Mouse (Mus musculus) liver, adult 2 months (tissue): ENCODE measurements around the gene Gstp3. TPM values are rescaled to one million over a fixed set of nuclear protein-coding genes. Genes with fewer than 3 reads are reported as not detected.
"Not testable (repeated sequence)": the region's sequence is repeated elsewhere in the genome, so short reads cannot be mapped to it uniquely, and the experiment has no call there.

Source experiments
- DNase-seq: peaks from one replicate; pipeline ENCODE4 v3.0.0-alpha.2; 2011; ENCODE audit warnings: low read depth, low spot score; ENCODE audit errors: extremely low read depth
- H3K27ac ChIP-seq: fragments of 200-500 bp; replicated peaks from 2 replicates; pipeline ENCODE4 v1.5.1; 2012; ENCODE audit warnings: low read depth, mild to moderate bottlenecking, control low read depth, inconsistent platforms, low read length; ENCODE audit not compliant: insufficient read depth
- H3K27me3 ChIP-seq: fragments of 200-500 bp; 2 replicates; pipeline ENCODE4 v1.6.1; 2012; ENCODE audit warnings: mild to moderate bottlenecking, moderate library complexity, low read length, inconsistent platforms; ENCODE audit not compliant: control insufficient read depth, insufficient read depth
- H3K36me3 ChIP-seq: fragments of 200-500 bp; 2 replicates; pipeline ENCODE4 v1.6.1; 2012; ENCODE audit warnings: low read length, inconsistent platforms; ENCODE audit not compliant: control insufficient read depth, insufficient read depth
- H3K4me1 ChIP-seq: fragments of 200-500 bp; 2 replicates; pipeline ENCODE4 v1.6.1; 2011; ENCODE audit warnings: low read length; ENCODE audit not compliant: control insufficient read depth, insufficient read depth
- H3K4me3 ChIP-seq: fragments of 200-500 bp; 2 replicates; pipeline ENCODE4 v1.5.1; 2011; ENCODE audit warnings: low read depth, mild to moderate bottlenecking, control low read depth, low read length, moderate library complexity; ENCODE audit not compliant: insufficient read depth
- H3K79me2 ChIP-seq: fragments of 200-500 bp; 2 replicates; pipeline ENCODE4 v1.6.1; 2012; ENCODE audit warnings: inconsistent platforms, mild to moderate bottlenecking, low read length, moderate library complexity; ENCODE audit not compliant: control insufficient read depth, insufficient read depth
- H3K9ac ChIP-seq: fragments of 200-500 bp; 2 replicates; pipeline ENCODE4 v1.6.1; 2012; ENCODE audit warnings: low read depth, mild to moderate bottlenecking, control low read depth, inconsistent platforms, low read length
- CTCF ChIP-seq: fragments of 200-500 bp; IDR thresholded peaks from 2 replicates; pipeline ENCODE4 v1.5.1; 2011; ENCODE audit warnings: low read depth, low read length, control low read depth
- POLR2A ChIP-seq: fragments of 200-500 bp; IDR thresholded peaks from 2 replicates; pipeline ENCODE4 v1.6.1; 2011; ENCODE audit warnings: low read length, control low read depth; ENCODE audit not compliant: insufficient read depth; ENCODE audit errors: extremely low read depth
- WGBS: fragments of 180-500 bp; shearing (Covaris S2); methylation state at CpG from one replicate; pipeline ENCODE4 v1.1.7; 2018; 5-methylcytosine and 5-hydroxymethylcytosine counted together
- polyA plus RNA-seq: library from polyadenylated mRNA; depleted of rRNA; stranded (reverse); fragments of >200 nt; gene quantifications from 2 replicates; pipeline ENCODE4 v1.2.3, GENCODE M21; 2012
- total RNA-seq: library from RNA; depleted of rRNA; stranded (reverse); fragments of >200 nt; gene quantifications from 2 replicates; pipeline ENCODE4 v1.2.3, GENCODE M21; 2014

Gene Gstp3
- total and polyA plus RNA-seq, 2 experiments = 21.5 to 54.3 TPM

- no peak overlapping the region for H3K9ac ChIP-seq
- no peak for TF ChIP-seq POLR2A
- peak overlapping the region; percentile 98 for H3K27ac ChIP-seq
- DNase-seq = peak; percentile 75
- no peaks in the 10 kb centered on the region for H3K27me3 ChIP-seq
- 29% methylated on average over 5 of the region's 5 CpGs for WGBS
- peaks cover 28% of the 10 kb centered on the region for H3K4me1 ChIP-seq
- H3K4me3 ChIP-seq = no peak overlapping the region
- H3K79me2 ChIP-seq = no peaks in the 10 kb centered on the region
- H3K36me3 ChIP-seq = no peaks in the 10 kb centered on the region
Measured at GRCm38 (mm10) chr19:4054613-4055012, 4.8 kb downstream of the Gstp3 start.

GRCm38 (mm10) chr19:4052516-4053030, 6.8 kb downstream of the Gstp3 start:
- H3K4me3 ChIP-seq = no peak overlapping the region
- no peak overlapping the region for H3K27ac ChIP-seq
- H3K4me1 ChIP-seq = peaks cover 21% of the 10 kb centered on the region
- no peaks in the 10 kb centered on the region for H3K79me2 ChIP-seq
- no peak for TF ChIP-seq CTCF
- no peak for TF ChIP-seq POLR2A
- no peak overlapping the region for H3K9ac ChIP-seq
- DNase-seq = no peak
- WGBS = 80% methylated on average over 5 of the region's 5 CpGs
- no peaks in the 10 kb centered on the region for H3K36me3 ChIP-seq
- H3K27me3 ChIP-seq = no peaks in the 10 kb centered on the region

- DNase-seq = peak; percentile 69
- Histone ChIP-seq H3K9ac (no peak overlapping the region), H3K27me3 (no peaks in the 10 kb centered on the region), H3K79me2 (no peaks in the 10 kb centered on the region), H3K4me3 (no peak overlapping the region), H3K36me3 (no peaks in the 10 kb centered on the region), H3K4me1 (peaks cover 21% of the 10 kb centered on the region), H3K27ac (no peak overlapping the region)
- 39% methylated on average over 10 of the region's 10 CpGs for WGBS
- no peak for TF ChIP-seq POLR2A
- peak; percentile 83 for TF ChIP-seq CTCF
Measured at GRCm38 (mm10) chr19:4051741-4052515, 7.4 kb downstream of the Gstp3 start.

DNA sequence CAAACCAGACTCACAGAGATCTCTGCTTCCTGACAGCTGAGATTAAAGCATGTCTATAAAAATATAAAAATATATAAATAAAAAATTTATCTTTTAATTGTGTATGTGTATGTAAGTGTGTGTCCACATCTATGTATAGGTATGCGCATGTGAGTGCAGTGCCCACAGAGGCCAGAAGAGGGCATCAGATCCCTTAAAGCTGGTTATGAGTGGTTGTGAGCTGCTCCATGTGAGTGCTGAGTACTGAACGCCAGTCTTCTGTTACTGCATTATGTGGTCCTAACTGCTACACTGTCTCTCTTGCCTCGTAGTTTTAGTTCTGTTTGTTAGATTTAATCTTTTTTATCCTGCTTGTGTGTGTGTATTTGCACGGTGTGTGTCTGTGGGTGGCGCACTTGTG, 8.4 kb downstream of the Gstp3 start:
- no peak overlapping the region; the same call in 1 of the 2 replicates for H3K27ac ChIP-seq
- no peaks in the 10 kb centered on the region for H3K36me3 ChIP-seq
- H3K4me1 ChIP-seq = peaks cover 19% of the 10 kb centered on the region
- no peaks in the 10 kb centered on the region for H3K79me2 ChIP-seq
- DNase-seq = peak; percentile 22
- no peaks in the 10 kb centered on the region for H3K27me3 ChIP-seq
- TF ChIP-seq CTCF = peak; percentile 26; the same call in 1 of the 2 replicates
- TF ChIP-seq POLR2A = no peak
- no peak overlapping the region for H3K4me3 ChIP-seq
- 96% methylated on average over 5 of the region's 5 CpGs for WGBS
- no peak overlapping the region for H3K9ac ChIP-seq

GRCm38 (mm10) chr19:4049069-4049468, 10.3 kb downstream of the Gstp3 start:
- not testable (repeated sequence) for H3K9ac ChIP-seq, H3K36me3 ChIP-seq, H3K79me2 ChIP-seq, H3K4me3 ChIP-seq, DNase-seq, H3K27ac ChIP-seq, H3K27me3 ChIP-seq
- 85% methylated on average over 5 of the region's 5 CpGs for WGBS
- TF ChIP-seq CTCF = 0 out of 2 replicates have a peak, but pooled peaks have one; percentile 15
- peaks cover 16% of the 10 kb centered on the region for H3K4me1 ChIP-seq

GRCm38 (mm10) chr19:4047859-4048258, 11.5 kb downstream of the Gstp3 start:
- Histone ChIP-seq H3K27ac (no peak overlapping the region), H3K36me3 (no peaks in the 10 kb centered on the region), H3K4me1 (peaks cover 16% of the 10 kb centered on the region), H3K4me3 (no peak overlapping the region), H3K27me3 (no peaks in the 10 kb centered on the region), H3K9ac (no peak overlapping the region), H3K79me2 (no peaks in the 10 kb centered on the region)
- DNase-seq = peak; percentile 77
- 25% methylated on average over 4 of the region's 4 CpGs for WGBS
- TF ChIP-seq CTCF (peak; percentile 70), POLR2A (no peak)
